Mouse (Mus musculus) stomach, embryonic 16.5 days (tissue): ENCODE measurements around the gene Tbccd1. TPM values are rescaled to one million over a fixed set of nuclear protein-coding genes. Genes with fewer than 3 reads are reported as not detected.

ENCODE experiments used
- ATAC-seq: fragments of 200-750 bp; cut with Nextera tagmentation; 2 replicates; pipeline ENCODE4 v1.8.0; 2017; ENCODE audit warnings: moderate number of reproducible peaks, moderate TSS enrichment; ENCODE audit not compliant: insufficient read depth, low FRiP score
- H3K27ac ChIP-seq: fragments of 300-500 bp; sonication (generic); 2 replicates; pipeline ENCODE4 v1.5.1; 2014; ENCODE audit warnings: low read length
- H3K27me3 ChIP-seq: fragments of 300-500 bp; sonication (generic); 2 replicates; pipeline ENCODE4 v1.6.1; 2014; ENCODE audit warnings: low read length, control low read depth, mixed read lengths; ENCODE audit not compliant: control insufficient read depth, insufficient read depth
- H3K36me3 ChIP-seq: fragments of 300-500 bp; sonication (generic); 2 replicates; pipeline ENCODE4 v1.6.1; 2014; ENCODE audit warnings: low read length; ENCODE audit not compliant: control insufficient read depth, insufficient read depth
- H3K4me1 ChIP-seq: fragments of 300-500 bp; sonication (generic); 2 replicates; pipeline ENCODE4 v1.6.1; 2014; ENCODE audit warnings: low read length, control low read depth, mixed read lengths; ENCODE audit not compliant: control insufficient read depth, insufficient read depth
- H3K4me2 ChIP-seq: fragments of 300-500 bp; sonication (generic); 2 replicates; pipeline ENCODE4 v1.6.1; 2014; ENCODE audit warnings: low read depth, low read length, mixed read lengths
- H3K4me3 ChIP-seq: fragments of 300-500 bp; sonication (generic); replicated peaks from 2 replicates; pipeline ENCODE4 v1.5.1; 2014; ENCODE audit warnings: mild to moderate bottlenecking, low read length
- H3K9ac ChIP-seq: fragments of 300-500 bp; sonication (generic); 2 replicates; pipeline ENCODE4 v1.6.1; 2014; ENCODE audit warnings: low read length
- H3K9me3 ChIP-seq: fragments of 300-500 bp; sonication (generic); replicated peaks from 2 replicates; pipeline ENCODE4 v1.6.1; 2016; ENCODE audit warnings: low read length, control low read depth; ENCODE audit not compliant: control insufficient read depth
- WGBS: fragments of 180-500 bp; shearing (Covaris S2); extraction: QIAGEN DNeasy Blood & Tissue Kit; methylation state at CpG from one replicate; pipeline ENCODE4 v1.1.7; 2014; 5-methylcytosine and 5-hydroxymethylcytosine counted together
- polyA plus RNA-seq: library from polyadenylated mRNA; unstranded; fragments of >200 nt; fragmentation: Nextera tagmentation; extraction: Ambion mirVana; gene quantifications from 2 replicates; pipeline ENCODE4 v1.2.1, GENCODE M21; 2015

The Tbccd1 gene
- polyA plus RNA-seq, 1 experiment from 2014 or later = 29.8 TPM

DNA sequence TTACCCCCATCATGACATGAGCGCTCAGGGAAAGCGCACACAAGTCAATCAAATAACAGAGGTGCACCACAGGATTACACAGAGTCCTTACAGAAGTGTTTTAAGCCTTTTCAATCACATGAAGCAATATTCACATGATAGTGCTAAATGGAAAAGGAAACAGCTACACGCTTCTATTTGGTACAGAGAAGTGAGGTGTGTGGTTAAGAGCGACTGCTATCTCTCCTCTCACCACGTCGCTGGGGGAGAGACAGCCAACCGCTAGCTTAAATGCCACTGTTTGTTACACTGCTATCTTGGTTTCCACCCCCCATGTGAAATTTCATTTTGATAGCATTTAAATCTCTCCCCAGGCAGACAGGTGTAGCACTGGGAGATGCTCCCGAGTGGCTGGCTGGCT lies 32.2 kb upstream of the Tbccd1 start:
- H3K9me3 ChIP-seq = no peaks in the 10 kb centered on the region
- no peak overlapping the region for H3K4me2 ChIP-seq
- no peaks in the 10 kb centered on the region for H3K27me3 ChIP-seq
- 80% methylated on average over 8 of the region's 8 CpGs for WGBS
- no peaks in the 10 kb centered on the region for H3K36me3 ChIP-seq
- no peak overlapping the region for H3K9ac ChIP-seq
- H3K4me1 ChIP-seq = no peaks in the 10 kb centered on the region
- no peak overlapping the region for H3K4me3 ChIP-seq
- H3K27ac ChIP-seq = no peak overlapping the region
- ATAC-seq = no peak

DNA sequence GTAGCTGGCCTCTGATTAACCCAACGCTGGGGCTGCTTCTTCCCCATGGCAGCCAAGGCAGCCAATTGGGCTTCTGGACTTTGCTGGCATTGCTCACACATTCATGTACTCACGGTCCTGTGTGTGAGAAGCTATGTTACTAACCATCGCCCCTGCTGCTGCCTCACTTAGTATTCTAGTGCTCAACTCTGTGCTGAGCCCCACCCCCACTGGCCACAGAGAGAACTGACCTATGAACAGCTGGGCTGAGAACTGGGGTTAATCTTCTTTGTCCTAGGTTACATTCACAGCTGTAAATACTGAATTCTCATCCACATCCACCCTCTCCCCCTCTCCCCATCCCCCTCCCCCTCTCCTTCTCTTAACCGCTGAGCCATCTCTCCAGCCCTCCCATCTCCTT lies 31.4 kb upstream of the Tbccd1 start:
- no peak overlapping the region for H3K27ac ChIP-seq
- WGBS = 71% methylated on average over 4 of the region's 4 CpGs
- no peaks in the 10 kb centered on the region for H3K4me1 ChIP-seq
- H3K36me3 ChIP-seq = no peaks in the 10 kb centered on the region
- no peak overlapping the region for H3K4me2 ChIP-seq
- H3K27me3 ChIP-seq = no peaks in the 10 kb centered on the region
- H3K4me3 ChIP-seq = no peak overlapping the region
- no peaks in the 10 kb centered on the region for H3K9me3 ChIP-seq
- no peak for ATAC-seq
- H3K9ac ChIP-seq = no peak overlapping the region

DNA sequence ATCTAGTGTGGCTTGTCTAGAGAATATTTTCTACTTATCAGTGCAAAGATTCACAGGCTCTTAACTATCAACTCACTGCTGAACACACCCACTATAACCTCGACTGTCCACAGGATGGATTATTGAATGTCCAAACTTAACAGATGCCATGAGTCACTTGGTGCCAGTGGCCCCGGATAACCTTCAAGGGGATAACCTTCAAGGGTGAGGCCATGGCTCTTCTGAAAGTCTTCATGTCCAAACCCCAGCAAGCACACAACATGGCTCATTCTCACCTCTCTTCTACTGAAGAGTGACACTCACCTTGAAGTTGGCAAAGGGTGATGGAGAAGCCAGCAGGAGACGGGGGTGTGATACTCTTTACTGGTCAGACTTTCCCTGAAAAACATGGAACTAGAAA lies 29.3 kb upstream of the Tbccd1 start:
- Histone ChIP-seq H3K4me2 (no peak overlapping the region), H3K4me1 (no peaks in the 10 kb centered on the region), H3K9me3 (no peaks in the 10 kb centered on the region), H3K36me3 (no peaks in the 10 kb centered on the region), H3K9ac (no peak overlapping the region), H3K27me3 (no peaks in the 10 kb centered on the region), H3K4me3 (no peak overlapping the region), H3K27ac (no peak overlapping the region)
- WGBS = 55% methylated on average over 3 of the region's 3 CpGs
- ATAC-seq = no peak

DNA sequence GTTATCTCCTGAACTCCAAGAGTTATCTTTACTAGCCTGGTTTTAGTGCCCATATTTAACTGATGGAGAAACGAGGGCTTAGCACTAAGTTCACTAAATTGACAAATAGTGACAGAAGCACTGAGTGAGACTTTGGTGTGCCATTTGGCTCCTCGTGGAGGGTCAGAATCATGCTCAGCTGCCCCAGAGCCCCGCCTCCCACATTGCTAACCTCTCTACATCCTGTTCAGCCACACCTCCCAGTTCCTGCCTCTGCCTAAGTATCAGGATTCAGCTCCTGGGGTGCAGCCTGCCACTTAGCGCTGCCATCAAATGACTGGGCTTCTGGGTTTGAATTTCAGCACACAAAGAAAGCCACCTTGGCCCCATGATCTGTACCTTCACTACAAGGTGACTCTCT lies 27.9 kb upstream of the Tbccd1 start:
- no peak overlapping the region for H3K27ac ChIP-seq
- no peaks in the 10 kb centered on the region for H3K27me3 ChIP-seq
- 32% methylated on average over 4 of the region's 4 CpGs for WGBS
- H3K4me1 ChIP-seq = no peaks in the 10 kb centered on the region
- no peaks in the 10 kb centered on the region for H3K36me3 ChIP-seq
- no peak overlapping the region for H3K4me3 ChIP-seq
- H3K9ac ChIP-seq = no peak overlapping the region
- ATAC-seq = no peak
- H3K4me2 ChIP-seq = no peak overlapping the region
- H3K9me3 ChIP-seq = no peaks in the 10 kb centered on the region

DNA sequence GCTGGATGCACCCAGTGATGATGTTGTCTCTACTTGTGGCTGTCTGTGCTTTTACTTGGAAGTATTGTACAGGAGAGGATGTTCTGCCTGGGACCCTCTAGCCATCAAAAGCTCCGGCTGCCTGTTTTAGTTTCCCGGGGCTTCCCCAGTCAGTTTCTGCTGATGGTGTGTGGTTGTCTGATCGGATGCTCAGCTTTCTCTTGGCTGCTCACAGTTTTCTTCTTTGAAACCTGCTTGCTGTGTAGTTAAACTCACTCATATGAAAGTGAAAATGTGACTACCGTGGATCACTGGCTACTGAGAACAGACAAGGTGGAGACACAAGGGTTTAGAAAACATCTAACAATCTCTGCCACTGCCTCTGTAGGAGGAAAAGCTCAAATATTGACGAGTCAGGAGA lies 26.0 kb upstream of the Tbccd1 start:
- 79% methylated on average over 5 of the region's 5 CpGs for WGBS
- H3K4me1 ChIP-seq = no peaks in the 10 kb centered on the region
- H3K27me3 ChIP-seq = no peaks in the 10 kb centered on the region
- no peaks in the 10 kb centered on the region for H3K36me3 ChIP-seq
- no peak for ATAC-seq
- no peaks in the 10 kb centered on the region for H3K9me3 ChIP-seq
- H3K4me2 ChIP-seq = no peak overlapping the region
- no peak overlapping the region for H3K27ac ChIP-seq
- no peak overlapping the region for H3K9ac ChIP-seq
- H3K4me3 ChIP-seq = no peak overlapping the region

DNA sequence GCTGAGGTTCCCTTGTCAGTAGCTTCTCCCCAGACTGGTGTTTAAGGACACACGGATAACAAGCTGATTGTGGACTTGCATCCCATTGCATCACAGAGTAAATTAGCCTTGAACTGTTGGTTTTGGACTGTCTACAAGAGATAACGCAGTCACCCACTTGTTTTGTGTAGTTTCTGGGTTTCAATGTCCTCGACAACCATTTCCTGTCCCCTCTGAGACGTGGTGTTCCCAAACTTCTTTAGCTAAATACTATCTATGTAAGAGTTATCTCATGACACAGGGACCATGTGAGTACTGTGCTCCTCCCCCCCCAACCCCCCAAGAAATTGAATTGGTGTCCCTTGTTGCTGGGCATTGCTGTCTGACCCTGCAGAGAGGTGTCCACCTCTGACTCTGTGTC lies 24.0 kb upstream of the Tbccd1 start:
- Histone ChIP-seq H3K4me2 (no peak overlapping the region), H3K36me3 (no peaks in the 10 kb centered on the region), H3K27ac (no peak overlapping the region), H3K27me3 (no peaks in the 10 kb centered on the region), H3K4me3 (no peak overlapping the region), H3K4me1 (no peaks in the 10 kb centered on the region), H3K9ac (no peak overlapping the region), H3K9me3 (no peaks in the 10 kb centered on the region)
- ATAC-seq = no peak
- WGBS = 65% methylated on average over 4 of the region's 4 CpGs

- Histone ChIP-seq H3K4me1 (no peaks in the 10 kb centered on the region), H3K9ac (no peak overlapping the region), H3K4me3 (no peak overlapping the region), H3K27me3 (no peaks in the 10 kb centered on the region), H3K9me3 (no peaks in the 10 kb centered on the region), H3K27ac (no peak overlapping the region), H3K4me2 (no peak overlapping the region), H3K36me3 (no peaks in the 10 kb centered on the region)
- 23% methylated on average over 6 of the region's 6 CpGs for WGBS
- no peak for ATAC-seq
Measured at GRCm38 (mm10) chr16:22880900-22881299, 23.4 kb upstream of the Tbccd1 start.

- Histone ChIP-seq H3K4me3 (no peak overlapping the region), H3K9me3 (no peaks in the 10 kb centered on the region), H3K9ac (no peak overlapping the region), H3K4me1 (no peaks in the 10 kb centered on the region), H3K27ac (no peak overlapping the region), H3K4me2 (no peak overlapping the region), H3K36me3 (no peaks in the 10 kb centered on the region), H3K27me3 (no peaks in the 10 kb centered on the region)
- no peak for ATAC-seq
- WGBS = 59% methylated on average over 7 of the region's 7 CpGs
Measured at GRCm38 (mm10) chr16:22879945-22880595, 22.6 kb upstream of the Tbccd1 start.

- no peak overlapping the region for H3K4me3 ChIP-seq
- H3K4me1 ChIP-seq = no peaks in the 10 kb centered on the region
- no peak overlapping the region for H3K27ac ChIP-seq
- H3K27me3 ChIP-seq = no peaks in the 10 kb centered on the region
- H3K9me3 ChIP-seq = no peaks in the 10 kb centered on the region
- no peaks in the 10 kb centered on the region for H3K36me3 ChIP-seq
- H3K9ac ChIP-seq = no peak overlapping the region
- ATAC-seq = no peak
- H3K4me2 ChIP-seq = no peak overlapping the region
- 79% methylated on average over 7 of the region's 7 CpGs for WGBS
Measured at GRCm38 (mm10) chr16:22878716-22879115, 21.2 kb upstream of the Tbccd1 start.
